32 mouse cellular contexts compared by ENCODE assay signal in genomic region chr13:6767936-6768588, GRCm38 (mm10).
DNase-seq lines count a peak whose midpoint lies in the region; ATAC-seq lines count a peak whose summit lies in the region.
"Had no signal": no experiment of that assay in that cellular context is flagged by ENCODE, and none has a peak within 500 bp of the region (broad histone marks: within the 10 kb centered on the region; RNA-seq: fewer than 3 reads in every experiment).

No protein-coding gene starts in this region.

- H3K9ac ChIP-seq in hindbrain, embryonic 13.5 days, result no peak overlapping the region
- no peak overlapping the region for H3K9ac ChIP-seq in hindbrain, embryonic 16.5 days (ENCODE audit: low read depth, low read length)
- no peak overlapping the region for H3K9ac ChIP-seq in neural tube, embryonic 11.5 days (ENCODE audit: low read length)
- H3K9ac ChIP-seq: embryonic facial prominence, embryonic 15.5 days; forebrain, embryonic 12.5 days; forebrain, postnatal 0 days; limb, embryonic 15.5 days; liver, embryonic 13.5 days; neural tube, embryonic 13.5 days; stomach, embryonic 15.5 days had no signal

- ATAC-seq in hindbrain, embryonic 13.5 days (ENCODE audit: low FRiP score), result peak; percentile 66; the same call in 1 of the 2 replicates
- no peak for ATAC-seq in hindbrain, embryonic 16.5 days
- peak; percentile 68 for ATAC-seq in neural tube, embryonic 11.5 days (ENCODE audit: insufficient read depth, low FRiP score, low TSS enrichment)
- ATAC-seq: activated CD4-positive, CD25-positive, alpha-beta regulatory T cell, adult 4 months; forebrain, postnatal 0 days; intestine, embryonic 16.5 days; lung, postnatal 0 days had no signal

- WGBS in hindbrain, embryonic 13.5 days, result 41% methylated on average over 6 of the region's 6 CpGs
- WGBS in hindbrain, embryonic 16.5 days, result 44% methylated on average over 6 of the region's 6 CpGs
- WGBS in neural tube, embryonic 11.5 days, result 60% methylated on average over 6 of the region's 6 CpGs

- DNase-seq in adrenal gland, postnatal 14 days, result peak; percentile 7
- no peak for DNase-seq in adrenal gland, adult (ENCODE audit: inconsistent age in 2 of 2, low spot score in 1 of 2)
- DNase-seq in neural tube, embryonic 11.5 days (ENCODE audit: low spot score), result peak; percentile 19
- no peak for DNase-seq in neural tube, embryonic 10.5 days (ENCODE audit: extremely low spot score, low spot score)
- no peak for DNase-seq in gastrocnemius, postnatal 25 days
- DNase-seq: adrenal gland, adult 8-10 months; cerebellum, adult 11 months; cerebellum, adult 9-10 months; cerebellum, postnatal 36 days; forebrain, postnatal 0 days; heart, postnatal 14 days; kidney, adult 8-10 months; kidney, postnatal 10 days; layer of hippocampus, adult 9-11 months; liver, embryonic 13.5 days; lung, adult 18-20 months; lung, postnatal 4 days; right cerebral cortex, postnatal 25 days had no signal

- no peak overlapping the region for H3K4me3 ChIP-seq in hindbrain, embryonic 13.5 days
- H3K4me3 ChIP-seq in hindbrain, embryonic 16.5 days (ENCODE audit: low read length), result no peak overlapping the region
- H3K4me3 ChIP-seq in neural tube, embryonic 11.5 days (ENCODE audit: low read depth, low read length), result no peak overlapping the region
- H3K4me3 ChIP-seq: embryonic facial prominence, embryonic 10.5 days; embryonic facial prominence, embryonic 15.5 days; forebrain, embryonic 12.5 days; limb, embryonic 10.5 days; limb, embryonic 15.5 days; liver, embryonic 13.5 days; megakaryocyte, embryonic 14.5 days; neural tube, embryonic 13.5 days; stomach, embryonic 15.5 days had no signal

- no peaks in the 10 kb centered on the region for H3K27me3 ChIP-seq in hindbrain, embryonic 13.5 days
- no peaks in the 10 kb centered on the region for H3K27me3 ChIP-seq in hindbrain, embryonic 16.5 days (replicated peaks; ENCODE audit: control insufficient read depth, insufficient read depth, low read length)
- no peaks in the 10 kb centered on the region for H3K27me3 ChIP-seq in neural tube, embryonic 11.5 days (ENCODE audit: control insufficient read depth, insufficient read depth, low read length)
- H3K27me3 ChIP-seq: CH12.LX; embryonic facial prominence, embryonic 15.5 days; forebrain, embryonic 12.5 days; limb, embryonic 15.5 days; liver, embryonic 13.5 days; megakaryocyte, embryonic 14.5 days; neural tube, embryonic 13.5 days; stomach, embryonic 15.5 days had no signal

- no peak overlapping the region for H3K4me2 ChIP-seq in hindbrain, embryonic 13.5 days
- H3K4me2 ChIP-seq in hindbrain, embryonic 16.5 days (ENCODE audit: low read length), result no peak overlapping the region
- H3K4me2 ChIP-seq in neural tube, embryonic 11.5 days (ENCODE audit: low read depth), result no peak overlapping the region
- H3K4me2 ChIP-seq: embryonic facial prominence, embryonic 15.5 days; forebrain, embryonic 12.5 days; limb, embryonic 15.5 days; liver, embryonic 13.5 days; neural tube, embryonic 13.5 days; stomach, embryonic 15.5 days had no signal

- H3K36me3 ChIP-seq in hindbrain, embryonic 13.5 days, result no peaks in the 10 kb centered on the region
- no peaks in the 10 kb centered on the region for H3K36me3 ChIP-seq in hindbrain, embryonic 16.5 days (ENCODE audit: control insufficient read depth, insufficient read depth, low read length)
- H3K36me3 ChIP-seq in neural tube, embryonic 11.5 days (ENCODE audit: control insufficient read depth, insufficient read depth, low read length), result no peaks in the 10 kb centered on the region
- H3K36me3 ChIP-seq: embryonic facial prominence, embryonic 10.5 days; embryonic facial prominence, embryonic 15.5 days; forebrain, embryonic 12.5 days; limb, embryonic 10.5 days; limb, embryonic 15.5 days; liver, embryonic 13.5 days; neural tube, embryonic 13.5 days; stomach, embryonic 15.5 days had no signal

- H3K27ac ChIP-seq in hindbrain, embryonic 13.5 days, result no peak overlapping the region
- no peak overlapping the region for H3K27ac ChIP-seq in hindbrain, embryonic 16.5 days (ENCODE audit: low read depth, low read length)
- H3K27ac ChIP-seq in neural tube, embryonic 11.5 days (ENCODE audit: low read depth, low read length), result no peak overlapping the region
- H3K27ac ChIP-seq: embryonic facial prominence, embryonic 10.5 days; embryonic facial prominence, embryonic 15.5 days; forebrain, embryonic 12.5 days; limb, embryonic 10.5 days; limb, embryonic 15.5 days; liver, embryonic 13.5 days; neural tube, embryonic 13.5 days; stomach, embryonic 15.5 days had no signal

- no peaks in the 10 kb centered on the region for H3K9me3 ChIP-seq in hindbrain, embryonic 13.5 days
- H3K9me3 ChIP-seq in hindbrain, embryonic 16.5 days (ENCODE audit: control insufficient read depth, low read length), result no peaks in the 10 kb centered on the region
- no peaks in the 10 kb centered on the region for H3K9me3 ChIP-seq in neural tube, embryonic 11.5 days (ENCODE audit: control insufficient read depth, low read length)
- H3K9me3 ChIP-seq: embryonic facial prominence, embryonic 10.5 days; embryonic facial prominence, embryonic 15.5 days; forebrain, embryonic 12.5 days; limb, embryonic 10.5 days; limb, embryonic 15.5 days; liver, embryonic 13.5 days; neural tube, embryonic 13.5 days; stomach, embryonic 15.5 days had no signal

- peaks cover 7% of the 10 kb centered on the region for H3K4me1 ChIP-seq in hindbrain, embryonic 13.5 days (replicated peaks)
- H3K4me1 ChIP-seq in hindbrain, embryonic 16.5 days (ENCODE audit: control insufficient read depth, insufficient read depth, low read depth, low read length), result no peaks in the 10 kb centered on the region
- H3K4me1 ChIP-seq in neural tube, embryonic 11.5 days (ENCODE audit: control insufficient read depth, insufficient read depth, low read length), result peaks cover 3% of the 10 kb centered on the region; the same call in 1 of the 2 replicates
- H3K4me1 ChIP-seq: embryonic facial prominence, embryonic 10.5 days; embryonic facial prominence, embryonic 15.5 days; forebrain, embryonic 12.5 days; limb, embryonic 10.5 days; limb, embryonic 15.5 days; liver, embryonic 13.5 days; megakaryocyte, embryonic 14.5 days; stomach, embryonic 15.5 days had no signal

Comparison
In these comparisons a context has a peak if more than half of its experiments do, and no peak if none do; other contexts are left out.
1. DNase-seq: peak in adrenal gland, postnatal 14 days (single experiment) and neural tube, embryonic 11.5 days (single experiment); none in adrenal gland, adult (0 of 2), neural tube, embryonic 10.5 days (single experiment) and gastrocnemius, postnatal 25 days (single experiment).